Mouse (Mus musculus) frontal cortex, postnatal 36 days (tissue): ENCODE data around the gene Adra2a.

Source experiments
- DNase-seq, 2 experiments: peaks; one replicate each; pipeline ENCODE4 v3.0.0; 2022; ENCODE audit warnings: low spot score in 2 of 2

Adra2a gene

DNA sequence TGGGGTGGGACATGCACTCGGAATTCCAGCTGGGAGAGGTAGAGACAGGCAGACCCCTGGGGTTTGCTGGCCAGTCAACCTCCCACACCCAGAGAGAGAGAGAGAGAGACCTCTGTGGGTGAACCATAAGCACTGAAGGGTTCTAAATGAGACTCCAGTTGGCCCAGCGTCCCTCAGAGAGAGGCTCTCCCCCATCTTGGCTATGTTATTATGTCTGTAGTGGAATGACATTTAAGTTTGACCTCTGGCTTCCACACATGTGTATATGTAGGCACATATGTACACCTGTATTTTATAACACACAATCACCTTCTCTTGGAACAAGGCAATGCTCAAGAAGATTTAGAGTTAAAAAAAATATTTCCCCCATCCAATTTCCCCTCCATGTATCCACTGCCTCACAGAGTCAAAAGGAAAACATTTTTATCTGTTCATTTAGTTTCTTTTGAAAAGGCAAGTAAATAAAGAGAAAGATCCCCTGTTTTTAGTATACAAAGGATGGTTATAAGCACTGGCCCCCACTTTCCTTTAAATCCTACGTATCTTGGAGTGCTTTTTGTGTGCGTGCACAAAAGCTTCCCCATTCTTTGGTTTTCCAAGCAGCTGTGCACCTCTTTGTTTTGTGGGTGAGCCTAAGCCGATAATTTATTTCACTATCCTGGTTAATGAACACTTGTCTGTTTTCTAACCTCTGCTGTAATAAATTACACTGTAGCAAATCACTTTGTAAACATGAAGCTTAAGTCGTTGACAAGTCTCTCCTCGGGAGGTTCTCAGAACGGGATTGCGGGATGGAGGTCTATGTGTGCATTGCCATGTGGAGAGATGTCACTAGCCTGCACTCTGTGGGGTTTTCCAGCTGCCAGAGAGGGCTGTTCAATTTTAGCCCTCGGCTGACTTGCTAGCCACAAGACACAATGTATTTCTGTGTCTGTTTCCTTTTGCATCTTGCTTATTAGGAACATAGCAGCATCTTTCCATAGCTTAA is 32.7 kb downstream of the Adra2a start:
- DNase-seq, result no peak

DNA sequence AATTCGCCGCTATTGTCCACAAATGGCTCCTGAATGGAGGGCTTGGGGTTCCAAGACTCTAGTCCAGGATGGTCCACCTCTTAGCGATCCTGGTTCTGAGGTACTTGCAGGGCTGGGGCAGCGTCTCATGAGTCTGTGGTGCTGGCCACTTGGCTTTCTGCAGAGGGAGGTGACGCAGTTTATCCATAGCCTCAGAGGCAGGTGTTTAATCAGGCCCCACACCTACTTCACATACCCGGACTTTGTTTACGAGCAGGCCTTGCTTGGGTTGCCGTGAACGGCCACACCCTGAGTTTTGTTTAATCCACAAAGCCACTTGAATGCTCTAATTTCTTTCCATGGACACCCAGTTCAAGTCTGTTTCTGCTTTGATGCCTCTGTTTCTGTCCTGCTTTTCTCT is 37.4 kb downstream of the Adra2a start:
- DNase-seq, result no peak

DNA sequence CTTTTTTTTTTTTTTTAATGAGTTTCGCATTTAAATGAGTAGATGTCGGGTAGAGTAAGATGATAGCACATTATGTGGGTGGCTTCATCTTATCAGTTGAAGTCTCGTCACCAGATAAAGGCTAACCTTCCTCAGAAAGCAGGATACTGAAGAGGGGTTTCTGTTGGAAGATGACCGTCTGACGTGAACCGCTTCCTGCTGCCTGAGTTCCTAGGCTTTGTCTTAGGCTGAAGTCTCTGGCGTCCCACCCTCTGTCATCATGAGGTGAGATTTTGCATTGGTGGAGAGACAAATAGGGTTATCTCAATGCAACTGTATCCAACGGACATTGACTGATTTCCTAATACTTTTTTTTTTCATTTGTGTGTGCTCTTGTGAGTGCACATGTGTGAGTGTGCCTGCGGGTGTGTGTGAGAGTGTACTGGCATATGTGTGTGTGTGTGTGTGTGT is 37.8 kb downstream of the Adra2a start:
- DNase-seq, result no peak

DNA sequence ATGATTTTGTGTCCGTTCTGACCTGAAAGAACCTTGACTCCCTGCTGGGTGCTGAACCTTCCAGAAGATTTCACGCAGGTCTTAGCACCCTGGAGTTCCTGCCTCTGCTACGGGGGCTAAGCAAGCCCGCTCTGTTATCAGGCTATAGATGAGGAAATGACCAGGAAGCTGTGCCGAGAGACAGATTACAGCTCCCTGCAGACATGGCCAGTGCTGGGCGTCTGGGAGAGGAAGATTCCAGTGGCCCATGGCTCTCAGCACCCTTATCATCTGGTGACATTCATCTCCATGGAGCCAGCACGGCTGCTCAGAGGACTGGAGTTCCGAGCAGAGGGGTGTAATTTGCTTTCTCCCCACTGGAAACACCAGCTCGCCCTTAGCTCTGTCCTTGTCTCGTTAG is 43.4 kb downstream of the Adra2a start:
- no peak for DNase-seq

DNA sequence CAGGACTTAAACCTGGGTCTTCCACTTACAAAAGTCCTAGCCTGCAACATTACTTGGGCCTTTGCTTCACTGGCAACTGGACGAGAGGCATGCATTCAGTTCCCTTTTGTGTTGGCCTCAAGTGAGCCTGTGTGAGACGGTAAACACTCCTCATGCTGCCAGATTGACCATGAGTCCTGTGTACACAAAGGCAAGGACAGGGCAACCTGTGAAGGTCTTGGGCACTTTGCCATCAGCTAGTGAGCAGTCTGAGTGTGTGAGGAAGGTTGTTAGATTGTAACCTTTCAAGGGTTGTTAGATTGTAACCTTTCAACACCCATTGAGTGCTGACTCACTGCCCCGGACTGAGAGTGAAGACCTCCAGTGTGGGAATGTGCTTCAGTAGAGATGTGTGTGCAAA is 49.6 kb downstream of the Adra2a start:
- no peak for DNase-seq

DNA sequence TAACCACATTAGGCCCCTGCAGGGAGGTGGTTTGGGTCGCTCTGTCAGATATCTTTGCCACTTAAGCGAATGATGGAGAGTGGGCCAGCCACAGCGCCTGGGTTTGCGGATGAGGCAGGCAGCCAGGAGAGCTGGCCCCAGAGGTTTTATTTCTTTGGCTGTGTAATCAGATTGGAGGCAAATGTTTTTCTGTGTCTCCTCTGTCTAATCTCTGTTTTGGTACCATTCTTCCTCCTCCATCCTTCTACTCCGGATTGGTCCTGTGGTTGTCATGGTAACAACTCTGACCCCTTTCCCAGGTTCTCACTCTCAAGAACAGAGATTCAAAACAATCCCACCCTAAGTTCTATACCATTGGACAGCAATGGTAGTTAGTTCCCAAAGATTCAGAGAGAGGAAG is 51.8 kb downstream of the Adra2a start:
- DNase-seq, result no peak

DNA sequence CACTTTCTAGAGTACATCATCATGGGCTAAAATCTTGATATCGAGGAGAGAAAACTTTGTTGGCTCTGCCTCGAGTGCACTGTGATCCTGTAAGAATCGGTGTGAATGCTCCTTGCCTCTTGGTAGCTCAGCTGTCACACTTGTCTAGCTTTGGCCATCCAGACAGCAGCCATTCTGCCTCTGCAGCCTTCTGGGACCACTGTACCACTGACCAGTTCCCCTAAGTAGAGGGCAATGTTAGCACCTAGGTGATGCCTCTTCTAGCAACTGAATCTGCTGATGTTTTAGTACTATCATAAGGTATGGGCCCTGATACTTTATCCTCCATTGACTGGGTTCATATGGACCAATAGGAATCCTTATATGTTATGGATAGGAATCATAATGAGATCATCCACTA is 54.4 kb downstream of the Adra2a start:
- DNase-seq, result no peak
